Mouse (Mus musculus) MEL (cell line): Measurements from ENCODE around the gene Atp13a1. TPM values are rescaled to one million over a fixed set of nuclear protein-coding genes. Genes with fewer than 3 reads are reported as not detected.
A peak's percentile ranks its signal among the peaks of the same experiment; 100 is the strongest.

Experiments used
- DNase-seq: peaks from one replicate; pipeline ENCODE4 v3.0.0; 2011; ENCODE audit warnings: low read depth, low spot score
- H3K27ac ChIP-seq: 2 replicates; pipeline ENCODE4 v1.5.1; 2012; ENCODE audit warnings: low read depth, mild to moderate bottlenecking, control low read depth, low read length, moderate library complexity; ENCODE audit not compliant: control insufficient read depth
- H3K27me3 ChIP-seq, 2 experiments: fragments of 150-350 bp in 1 of 2; sonication (generic) in 1 of 2; 2 replicates each; pipeline ENCODE4 v1.6.1; 2012; ENCODE audit warnings: low read length in 2 of 2, mild to moderate bottlenecking in 2 of 2, improper control_type of control experiment in 1 of 2, moderate library complexity in 1 of 2; ENCODE audit not compliant: insufficient read depth in 2 of 2, control insufficient read depth in 1 of 2
- H3K36me3 ChIP-seq, 2 experiments: 2 replicates each; pipeline ENCODE4 v1.6.1; 2012 to 2014; ENCODE audit warnings: low read length in 2 of 2, improper control_type of control experiment in 1 of 2, inconsistent platforms in 1 of 2, mild to moderate bottlenecking in 1 of 2; ENCODE audit not compliant: insufficient read depth in 2 of 2, control insufficient read depth in 1 of 2
- H3K4me1 ChIP-seq, 2 experiments: fragments of 150-350 bp in 1 of 2; sonication (generic) in 1 of 2; 2 replicates each; pipeline ENCODE4 v1.6.1; 2012; ENCODE audit warnings: low read length in 2 of 2, improper control_type of control experiment in 1 of 2, mild to moderate bottlenecking in 1 of 2; ENCODE audit not compliant: insufficient read depth in 2 of 2, control insufficient read depth in 1 of 2
- H3K4me3 ChIP-seq, 2 experiments: fragments of 150-350 bp in 1 of 2; sonication (generic) in 1 of 2; 2 replicates each; pipeline ENCODE4 v1.5.1; 2012; ENCODE audit warnings: low read depth in 2 of 2, low read length in 2 of 2, mild to moderate bottlenecking in 2 of 2, moderate library complexity in 2 of 2, control low read depth in 1 of 2, improper control_type of control experiment in 1 of 2; ENCODE audit not compliant: control insufficient read depth in 1 of 2, insufficient read depth in 1 of 2
- H3K79me2 ChIP-seq: 2 replicates; pipeline ENCODE4 v1.6.1; 2012; ENCODE audit warnings: mild to moderate bottlenecking, low read length, moderate library complexity; ENCODE audit not compliant: control insufficient read depth, poor library complexity, insufficient read depth
- H3K9ac ChIP-seq: 2 replicates; pipeline ENCODE4 v1.6.1; 2012; ENCODE audit warnings: low read depth, mild to moderate bottlenecking, control low read depth, low read length, moderate library complexity; ENCODE audit not compliant: control insufficient read depth, poor library complexity, severe bottlenecking
- H3K9me3 ChIP-seq: fragments of 150-350 bp; sonication (generic); replicated peaks from 2 replicates; pipeline ENCODE4 v1.6.1; 2012; ENCODE audit warnings: mild to moderate bottlenecking, low read length, improper control_type of control experiment, moderate library complexity; ENCODE audit not compliant: insufficient read depth
- BHLHE40 ChIP-seq: IDR thresholded peaks from 2 replicates; pipeline ENCODE4 v1.6.1; 2012; ENCODE audit warnings: low read depth, mild to moderate bottlenecking, inconsistent platforms, low read length, improper control_type of control experiment, borderline replicate concordance
- CHD2 ChIP-seq: IDR thresholded peaks from 2 replicates; pipeline ENCODE4 v1.6.1; 2011; ENCODE audit warnings: low read length, improper control_type of control experiment
- ELF1 ChIP-seq: IDR thresholded peaks from 2 replicates; pipeline ENCODE4 v1.6.1; 2014; ENCODE audit warnings: low read depth, mild to moderate bottlenecking, inconsistent platforms, low read length, improper control_type of control experiment, moderate library complexity
- EP300 ChIP-seq, 2 experiments: IDR thresholded peaks; 2 replicates each; pipeline ENCODE4 v1.6.1; 2011; ENCODE audit warnings: improper control_type of control experiment in 2 of 2, low read length in 2 of 2, low read depth in 1 of 2, mild to moderate bottlenecking in 1 of 2
- GATA1 ChIP-seq: IDR thresholded peaks from 2 replicates; pipeline ENCODE4 v1.6.1; 2011; ENCODE audit warnings: low read depth, low read length, improper control_type of control experiment
- HCFC1 ChIP-seq: IDR thresholded peaks from 2 replicates; pipeline ENCODE4 v1.6.1; 2012; ENCODE audit warnings: low read depth, mild to moderate bottlenecking, inconsistent platforms, low read length, improper control_type of control experiment, moderate library complexity
- JUND ChIP-seq: IDR thresholded peaks from 2 replicates; pipeline ENCODE4 v1.6.1; 2011; ENCODE audit warnings: low read depth, mild to moderate bottlenecking, improper control_type of control experiment, low read length
- MAFK ChIP-seq: IDR thresholded peaks from 2 replicates; pipeline ENCODE4 v1.6.1; 2011; ENCODE audit warnings: low read depth, mild to moderate bottlenecking, low read length, improper control_type of control experiment, borderline replicate concordance
- MXI1 ChIP-seq: IDR thresholded peaks from 2 replicates; pipeline ENCODE4 v1.6.1; 2011; ENCODE audit warnings: mild to moderate bottlenecking, low read depth, low read length, improper control_type of control experiment
- MYB ChIP-seq: IDR thresholded peaks from 2 replicates; pipeline ENCODE4 v1.6.1; 2011; ENCODE audit warnings: mild to moderate bottlenecking, low read depth, low read length, improper control_type of control experiment
- MYC ChIP-seq: IDR thresholded peaks from 2 replicates; pipeline ENCODE4 v1.6.1; 2011; ENCODE audit warnings: low read depth, mild to moderate bottlenecking, low read length, improper control_type of control experiment, moderate library complexity
- NELFE ChIP-seq: IDR thresholded peaks from 2 replicates; pipeline ENCODE4 v1.6.1; 2011; ENCODE audit warnings: low read depth, low read length, improper control_type of control experiment
- NRF1 ChIP-seq: IDR thresholded peaks from 2 replicates; pipeline ENCODE4 v1.6.1; 2014; ENCODE audit warnings: low read depth, mild to moderate bottlenecking, inconsistent platforms, low read length, improper control_type of control experiment, moderate library complexity; ENCODE audit not compliant: poor library complexity, insufficient read depth, severe bottlenecking
- POLR2A ChIP-seq, 2 experiments: IDR thresholded peaks; 2 replicates each; pipeline ENCODE4 v1.6.1; 2011 to 2012; ENCODE audit warnings: low read length in 2 of 2, mild to moderate bottlenecking in 2 of 2, control low read depth in 1 of 2, improper control_type of control experiment in 1 of 2, low read depth in 1 of 2, moderate library complexity in 1 of 2; ENCODE audit not compliant: control insufficient read depth in 1 of 2, insufficient read depth in 1 of 2, poor library complexity in 1 of 2
- POLR2AphosphoS2 ChIP-seq: IDR thresholded peaks from 2 replicates; pipeline ENCODE4 v1.6.1; 2011; ENCODE audit warnings: low read length, improper control_type of control experiment
- RCOR1 ChIP-seq: IDR thresholded peaks from 2 replicates; pipeline ENCODE4 v1.6.1; 2012; ENCODE audit warnings: low read depth, mild to moderate bottlenecking, inconsistent platforms, low read length, improper control_type of control experiment
- SIN3A ChIP-seq: IDR thresholded peaks from 2 replicates; pipeline ENCODE4 v1.6.1; 2012; ENCODE audit warnings: low read length, improper control_type of control experiment, inconsistent platforms
- SMC3 ChIP-seq: IDR thresholded peaks from 2 replicates; pipeline ENCODE4 v1.6.1; 2011; ENCODE audit warnings: low read depth, low read length, improper control_type of control experiment
- TBP ChIP-seq: IDR thresholded peaks from 2 replicates; pipeline ENCODE4 v1.8.0; 2011; ENCODE audit warnings: low read depth, low read length, improper control_type of control experiment
- UBTF ChIP-seq: IDR thresholded peaks from 2 replicates; pipeline ENCODE4 v1.6.1; 2012; ENCODE audit warnings: low read depth, mild to moderate bottlenecking, inconsistent platforms, low read length, improper control_type of control experiment, moderate library complexity, borderline replicate concordance; ENCODE audit not compliant: insufficient read depth
- USF1 ChIP-seq: IDR thresholded peaks from 2 replicates; pipeline ENCODE4 v1.6.1; 2014; ENCODE audit warnings: low read depth, mild to moderate bottlenecking, inconsistent platforms, low read length, improper control_type of control experiment, moderate library complexity
- USF2 ChIP-seq, 2 experiments: IDR thresholded peaks; 2 replicates each; pipeline ENCODE4 v1.6.1; 2011 to 2012; ENCODE audit warnings: improper control_type of control experiment in 2 of 2, low read length in 2 of 2, borderline replicate concordance in 1 of 2, inconsistent platforms in 1 of 2, low read depth in 1 of 2, mild to moderate bottlenecking in 1 of 2; ENCODE audit not compliant: insufficient read depth in 1 of 2
- ZNF384 ChIP-seq: IDR thresholded peaks from 2 replicates; pipeline ENCODE4 v1.6.1; 2012; ENCODE audit warnings: low read depth, mild to moderate bottlenecking, inconsistent platforms, low read length, improper control_type of control experiment
- polyA plus RNA-seq, 2 experiments: library from polyadenylated mRNA; stranded (reverse) in 1 of 2; unstranded in 1 of 2; fragments of >175 nt in 1 of 2; fragments of >200 nt in 1 of 2; gene quantifications; 2 replicates each; pipeline versions ENCODE4 v1.2.1 to v1.2.4; 2012; ENCODE audit warnings: low replicate concordance in 2 of 2, low read depth in 1 of 2; ENCODE audit not compliant: insufficient read length in 2 of 2, insufficient read depth in 1 of 2, missing spikeins in 1 of 2
- total RNA-seq: library from RNA; depleted of rRNA; stranded (reverse); fragments of 300-350 nt; gene quantifications from 2 replicates; pipeline ENCODE4 v1.2.3, GENCODE M21; 2012

The Atp13a1 gene
- total and polyA plus RNA-seq, 3 experiments, result 52.4 to 83.7 TPM; not detected in 1

GRCm38 (mm10) chr8:69826371-69826770 lies 35.4 kb downstream of the Atp13a1 start:
- Histone ChIP-seq H3K9me3 (no peaks in the 10 kb centered on the region), H3K27me3 (no peaks in the 10 kb centered on the region), H3K4me1 (peaks cover 6 to 11% of the 10 kb centered on the region in 2 experiments; a peak in 3 of 4 replicates), H3K4me3 (no peak overlapping the region)
- TF ChIP-seq UBTF (no peak), TBP (no peak), GATA1 (no peak), NELFE (no peak), MAFK (no peak), MYB (no peak), ZNF384 (no peak), SMC3 (no peak), USF2 (IDR thresholded peaks at IDR 0.05; ENCODE audit: borderline replicate concordance in 1 of 2, insufficient read depth in 1 of 2, low read depth in 1 of 2, low read length in 2 of 2) (no peak), USF1 (no peak), CHD2 (no peak)
- TF ChIP-seq, all 39 proteins: peak for 0
- no peak for DNase-seq
- H3K36me3 ChIP-seq, result peaks cover 0 to 3% of the 10 kb centered on the region in 2 experiments; a peak in 1 of 4 replicates
- no peak overlapping the region for H3K27ac ChIP-seq
- no peaks in the 10 kb centered on the region; the same call in 1 of the 2 replicates for H3K79me2 ChIP-seq
- H3K9ac ChIP-seq, result no peak overlapping the region

- DNase-seq, result peak; percentile 99
- peaks cover 0 to 6% of the 10 kb centered on the region in 2 experiments; a peak in 2 of 4 replicates for H3K36me3 ChIP-seq
- peak within 1 kb of the TSS; percentile 61 to 78 for H3K4me3 ChIP-seq
- H3K9ac ChIP-seq, result peak within 1 kb of the TSS; percentile 52
- H3K27ac ChIP-seq, result peak within 1 kb of the TSS; percentile 3; the same call in 1 of the 2 replicates
- H3K4me1 ChIP-seq, result peaks cover 6 to 11% of the 10 kb centered on the region in 2 experiments; a peak in 3 of 4 replicates
- H3K9me3 ChIP-seq, result no peaks in the 10 kb centered on the region
- 0 out of 2 replicates have a peak, but pooled peaks cover 1% of the 10 kb centered on the region for H3K79me2 ChIP-seq
- no peak for TF ChIP-seq JUND
- TF ChIP-seq ZNF384, result no peak
- TF ChIP-seq MYB, result peak; percentile 94
- TF ChIP-seq RCOR1, result peak; percentile 73
- 0 out of 2 replicates have a peak, but pooled peaks have one; percentile 48 for TF ChIP-seq POLR2AphosphoS2
- no peak for TF ChIP-seq BHLHE40
- peak; percentile 72; the same call in 1 of the 2 replicates for TF ChIP-seq MXI1
- peak in 1 of 2 experiments; percentile 71; a peak in 2 of 4 replicates for TF ChIP-seq EP300 (IDR thresholded peaks at IDR 0.05; ENCODE audit: low read depth in 1 of 2, low read length in 2 of 2)
- TF ChIP-seq POLR2A (IDR thresholded peaks at IDR 0.05; ENCODE audit: control insufficient read depth in 1 of 2, insufficient read depth in 1 of 2, low read depth in 1 of 2, low read length in 2 of 2, poor library complexity in 1 of 2), result peak; percentile 49 to 63; a peak in 3 of 4 replicates
- no peak for TF ChIP-seq TBP
- peak; percentile 73 for TF ChIP-seq GATA1
- TF ChIP-seq USF2 (IDR thresholded peaks at IDR 0.05; ENCODE audit: borderline replicate concordance in 1 of 2, insufficient read depth in 1 of 2, low read depth in 1 of 2, low read length in 2 of 2), result no peak
- 0 out of 2 replicates have a peak, but pooled peaks have one; percentile 19 for TF ChIP-seq MYC
- TF ChIP-seq SIN3A, result peak; percentile 87
- peak; percentile 76 for TF ChIP-seq NELFE
- peak; percentile 62 for TF ChIP-seq ELF1
- peak; percentile 85 for TF ChIP-seq NRF1
- TF ChIP-seq HCFC1, result peak; percentile 68
- no peaks in the 10 kb centered on the region for H3K27me3 ChIP-seq
Measured at GRCm38 (mm10) chr8:69832298-69832853, 41.4 kb downstream of the Atp13a1 start, which contains the start of gene Pbx4. Pbx4 (plus strand) TSS chr8:69832491.
